Mouse (Mus musculus) left cerebral cortex, adult 2 months (tissue): Measurements from ENCODE around the gene Katnbl1. TPM values are rescaled to one million over a fixed set of nuclear protein-coding genes. Genes with fewer than 3 reads are reported as not detected.
"Not testable (repeated sequence)": the region's sequence is repeated elsewhere in the genome, so short reads cannot be mapped to it uniquely, and the experiment has no call there.

Source experiments
- DNase-seq, 2 experiments: peaks; one replicate each; pipeline ENCODE4 v3.0.0; 2021 to 2022; ENCODE audit warnings: low spot score in 2 of 2, mixed read lengths in 1 of 2; ENCODE audit errors: extremely low spot score in 1 of 2
- H3K27ac ChIP-seq: fragments of 200-600 bp; 2 replicates; pipeline ENCODE4 v1.8.1; 2022
- H3K4me3 ChIP-seq: fragments of 200-600 bp; 2 replicates; pipeline ENCODE4 v1.8.1; 2022
- CTCF ChIP-seq: fragments of 200-600 bp; IDR thresholded peaks from 2 replicates; pipeline ENCODE4 v1.8.1; 2022; ENCODE audit warnings: antibody characterized with exemption, mild to moderate bottlenecking, moderate library complexity
- intact Hi-C: fragments of 180-260 bp; cut with DNase I; formaldehyde crosslinking; loops from one replicate; pipeline ENCODE4 v1.15.1; 2025
- total RNA-seq, 2 experiments: library from RNA; stranded (reverse); gene quantifications; 2 replicates each; pipeline ENCODE4 v1.2.3; 2021

The Katnbl1 gene
- total RNA-seq, 2 experiments from 2014 or later: 13.5 to 14.2 TPM

- no peak for DNase-seq
- no peak overlapping the region for H3K27ac ChIP-seq
- intact Hi-C loops: no loop called here
- no peak overlapping the region for H3K4me3 ChIP-seq
- no peak for TF ChIP-seq CTCF
Measured at GRCm38 (mm10) chr2:112407030-112407429, 28.0 kb downstream of the Katnbl1 start.

GRCm38 (mm10) chr2:112425308-112425707 is 46.3 kb downstream of the Katnbl1 start:
- no peak for TF ChIP-seq CTCF
- no peak for DNase-seq
- Histone ChIP-seq H3K27ac (no peak overlapping the region), H3K4me3 (no peak overlapping the region)
- intact Hi-C loops: no loop called here

GRCm38 (mm10) chr2:112428534-112428933 is 49.5 kb downstream of the Katnbl1 start:
- H3K4me3 ChIP-seq, intact Hi-C loops, DNase-seq, H3K27ac ChIP-seq: not testable (repeated sequence)

GRCm38 (mm10) chr2:112429665-112430064 is 50.7 kb downstream of the Katnbl1 start:
- Histone ChIP-seq H3K27ac (no peak overlapping the region), H3K4me3 (no peak overlapping the region)
- no peak for TF ChIP-seq CTCF
- intact Hi-C loops: no loop called here
- no peak for DNase-seq

- DNase-seq: no peak
- intact Hi-C loops: no loop called here
Measured at GRCm38 (mm10) chr2:112430403-112430802, 51.4 kb downstream of the Katnbl1 start.

GRCm38 (mm10) chr2:112432523-112432922 is 53.5 kb downstream of the Katnbl1 start:
- peak overlapping the region; percentile 59; the same call in 1 of the 2 replicates for H3K27ac ChIP-seq
- DNase-seq: no peak
- intact Hi-C loops: no loop called here
- TF ChIP-seq CTCF: no peak
- H3K4me3 ChIP-seq: no peak overlapping the region

More at GRCm38 (mm10) chr2:112430403-112430802, 51.4 kb downstream of the Katnbl1 start:
- no peak overlapping the region for H3K4me3 ChIP-seq
- no peak for TF ChIP-seq CTCF
- H3K27ac ChIP-seq: no peak overlapping the region

- no peak for TF ChIP-seq CTCF
- intact Hi-C loops: no loop called here
- no peak overlapping the region for H3K4me3 ChIP-seq
- no peak for DNase-seq
- H3K27ac ChIP-seq: peak overlapping the region; percentile 34; the same call in 1 of the 2 replicates
Measured at GRCm38 (mm10) chr2:112433359-112433758, 54.3 kb downstream of the Katnbl1 start.

- H3K27ac ChIP-seq: no peak overlapping the region
- H3K4me3 ChIP-seq: no peak overlapping the region
- no peak for TF ChIP-seq CTCF
- no peak for DNase-seq
- intact Hi-C loops: no loop called here
Measured at GRCm38 (mm10) chr2:112436292-112436691, 57.3 kb downstream of the Katnbl1 start.

- TF ChIP-seq CTCF: no peak
- intact Hi-C loops: no loop called here
- Histone ChIP-seq H3K27ac (no peak overlapping the region), H3K4me3 (no peak overlapping the region)
- no peak for DNase-seq
Measured at GRCm38 (mm10) chr2:112437589-112437988, 58.6 kb downstream of the Katnbl1 start.

- Histone ChIP-seq H3K4me3 (no peak overlapping the region), H3K27ac (peak overlapping the region; percentile 15; the same call in 1 of the 2 replicates)
- peak; percentile 26 to 28 for DNase-seq
- intact Hi-C loops: no loop called here
- no peak for TF ChIP-seq CTCF
Measured at GRCm38 (mm10) chr2:112443491-112443890, 64.5 kb downstream of the Katnbl1 start.

GRCm38 (mm10) chr2:112445511-112445910 is 66.5 kb downstream of the Katnbl1 start:
- TF ChIP-seq CTCF: no peak
- no peak overlapping the region for H3K27ac ChIP-seq
- intact Hi-C loops: loop anchor here (5.0 kb wide), 1 partner anchor 37 kb away; the partner anchor contains the start of gene Chrm5
- DNase-seq: no peak
- no peak overlapping the region for H3K4me3 ChIP-seq

- intact Hi-C loops: loop anchor here (5.0 kb wide), 1 partner anchor 34 kb away; the partner anchor contains the start of gene Chrm5
- DNase-seq, H3K27ac ChIP-seq, H3K4me3 ChIP-seq: not testable (repeated sequence)
Measured at GRCm38 (mm10) chr2:112448046-112448445, 69.0 kb downstream of the Katnbl1 start.

GRCm38 (mm10) chr2:112448510-112449059 is 69.6 kb downstream of the Katnbl1 start:
- intact Hi-C loops: loop anchor here (1.0 to 5.0 kb wide), 2 partner anchors 34 to 69 kb away; partner anchors contain the start of genes Chrm5 and Katnbl1

More at GRCm38 (mm10) chr2:112448510-112449059, 69.6 kb downstream of the Katnbl1 start:
- Histone ChIP-seq H3K4me3 (no peak overlapping the region), H3K27ac (no peak overlapping the region)
- DNase-seq: no peak
- no peak for TF ChIP-seq CTCF
